Mouse (Mus musculus) liver, adult 2 months (tissue): ENCODE measurements around the gene Gm28230. TPM values are rescaled to one million over a fixed set of nuclear protein-coding genes. Genes with fewer than 3 reads are reported as not detected.

Experiments used
- DNase-seq: peaks from one replicate; pipeline ENCODE4 v3.0.0-alpha.2; 2011; ENCODE audit warnings: low read depth, low spot score; ENCODE audit errors: extremely low read depth
- H3K27ac ChIP-seq: fragments of 200-500 bp; replicated peaks from 2 replicates; pipeline ENCODE4 v1.5.1; 2012; ENCODE audit warnings: low read depth, mild to moderate bottlenecking, control low read depth, inconsistent platforms, low read length; ENCODE audit not compliant: insufficient read depth
- H3K27me3 ChIP-seq: fragments of 200-500 bp; 2 replicates; pipeline ENCODE4 v1.6.1; 2012; ENCODE audit warnings: mild to moderate bottlenecking, moderate library complexity, low read length, inconsistent platforms; ENCODE audit not compliant: control insufficient read depth, insufficient read depth
- H3K36me3 ChIP-seq: fragments of 200-500 bp; 2 replicates; pipeline ENCODE4 v1.6.1; 2012; ENCODE audit warnings: low read length, inconsistent platforms; ENCODE audit not compliant: control insufficient read depth, insufficient read depth
- H3K4me1 ChIP-seq: fragments of 200-500 bp; 2 replicates; pipeline ENCODE4 v1.6.1; 2011; ENCODE audit warnings: low read length; ENCODE audit not compliant: control insufficient read depth, insufficient read depth
- H3K4me3 ChIP-seq: fragments of 200-500 bp; 2 replicates; pipeline ENCODE4 v1.5.1; 2011; ENCODE audit warnings: low read depth, mild to moderate bottlenecking, control low read depth, low read length, moderate library complexity; ENCODE audit not compliant: insufficient read depth
- H3K79me2 ChIP-seq: fragments of 200-500 bp; 2 replicates; pipeline ENCODE4 v1.6.1; 2012; ENCODE audit warnings: inconsistent platforms, mild to moderate bottlenecking, low read length, moderate library complexity; ENCODE audit not compliant: control insufficient read depth, insufficient read depth
- H3K9ac ChIP-seq: fragments of 200-500 bp; 2 replicates; pipeline ENCODE4 v1.6.1; 2012; ENCODE audit warnings: low read depth, mild to moderate bottlenecking, control low read depth, inconsistent platforms, low read length
- CTCF ChIP-seq: fragments of 200-500 bp; IDR thresholded peaks from 2 replicates; pipeline ENCODE4 v1.5.1; 2011; ENCODE audit warnings: low read depth, low read length, control low read depth
- POLR2A ChIP-seq: fragments of 200-500 bp; IDR thresholded peaks from 2 replicates; pipeline ENCODE4 v1.6.1; 2011; ENCODE audit warnings: low read length, control low read depth; ENCODE audit not compliant: insufficient read depth; ENCODE audit errors: extremely low read depth
- WGBS: fragments of 180-500 bp; shearing (Covaris S2); methylation state at CpG from one replicate; pipeline ENCODE4 v1.1.7; 2018; 5-methylcytosine and 5-hydroxymethylcytosine counted together
- polyA plus RNA-seq: library from polyadenylated mRNA; depleted of rRNA; stranded (reverse); fragments of >200 nt; gene quantifications from 2 replicates; pipeline ENCODE4 v1.2.3, GENCODE M21; 2012
- total RNA-seq: library from RNA; depleted of rRNA; stranded (reverse); fragments of >200 nt; gene quantifications from 2 replicates; pipeline ENCODE4 v1.2.3, GENCODE M21; 2014

Gene Gm28230
- total and polyA plus RNA-seq, 2 experiments = not detected

DNA sequence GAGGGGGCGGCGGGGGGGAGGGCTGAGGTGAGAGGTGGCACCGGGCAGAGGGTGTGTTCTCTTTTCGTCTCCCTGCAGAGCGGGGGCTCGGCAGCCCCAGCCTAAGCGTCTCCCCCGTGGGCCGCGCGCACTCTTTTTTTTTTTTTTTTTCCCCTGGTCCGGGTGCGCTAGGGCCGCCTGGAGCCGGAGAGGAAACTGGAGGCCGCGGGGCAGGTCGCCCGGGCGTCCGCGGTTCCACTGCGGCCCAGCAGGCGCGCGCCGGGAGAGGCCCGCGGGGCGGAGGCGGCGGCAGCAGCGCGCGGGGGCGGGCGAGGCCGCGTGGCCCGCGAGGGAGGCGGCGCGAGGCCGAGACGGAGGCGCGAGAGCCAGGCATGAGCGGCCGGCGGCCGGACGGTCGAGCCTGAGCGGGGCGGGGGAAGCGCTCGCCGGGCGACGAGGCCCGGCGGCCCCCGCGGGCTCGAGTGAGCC lies 21.5 kb upstream of the Gm28230 start:
- Histone ChIP-seq H3K79me2 (no peaks in the 10 kb centered on the region), H3K4me3 (peak overlapping the region; percentile 23; the same call in 1 of the 2 replicates), H3K27ac (no peak overlapping the region), H3K4me1 (no peaks in the 10 kb centered on the region), H3K36me3 (no peaks in the 10 kb centered on the region), H3K27me3 (peaks cover 45% of the 10 kb centered on the region), H3K9ac (no peak overlapping the region)
- 3% methylated on average over 66 of the region's 66 CpGs for WGBS
- TF ChIP-seq CTCF (no peak), POLR2A (no peak)
- DNase-seq = no peak

DNA sequence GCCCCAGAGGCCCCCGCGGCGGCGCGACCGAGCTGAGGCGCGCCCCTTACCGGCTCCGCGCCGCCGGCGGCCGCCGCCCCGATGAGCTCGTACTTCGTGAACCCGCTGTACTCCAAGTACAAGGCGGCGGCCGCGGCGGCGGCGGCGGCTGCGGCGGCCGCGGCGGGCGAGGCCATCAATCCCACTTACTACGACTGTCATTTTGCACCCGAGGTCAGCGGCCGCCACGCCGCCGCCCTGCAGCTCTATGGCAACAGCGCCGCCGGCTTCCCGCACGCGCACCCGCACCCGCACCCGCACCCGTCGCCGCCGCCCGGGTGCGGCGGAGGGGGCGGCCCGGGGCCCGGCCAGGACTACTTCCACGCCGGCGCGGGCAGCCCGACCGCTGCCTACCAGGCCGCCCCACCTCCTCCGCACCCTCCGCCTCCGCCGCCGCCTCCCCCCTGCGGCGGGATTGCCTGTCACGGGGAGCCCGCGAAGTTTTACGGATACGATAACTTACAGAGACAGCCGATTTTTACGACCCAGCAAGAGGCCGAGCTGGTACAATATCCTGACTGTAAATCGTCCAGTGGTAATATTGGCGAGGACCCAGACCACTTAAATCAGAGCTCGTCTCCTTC lies 20.9 kb upstream of the Gm28230 start:
- DNase-seq = no peak
- Histone ChIP-seq H3K36me3 (no peaks in the 10 kb centered on the region), H3K9ac (no peak overlapping the region), H3K4me1 (no peaks in the 10 kb centered on the region), H3K79me2 (no peaks in the 10 kb centered on the region), H3K27me3 (peaks cover 43% of the 10 kb centered on the region), H3K27ac (no peak overlapping the region), H3K4me3 (no peak overlapping the region; the same call in 1 of the 2 replicates)
- WGBS = 2% methylated on average over 69 of the region's 85 CpGs
- TF ChIP-seq POLR2A (no peak), CTCF (no peak)

DNA sequence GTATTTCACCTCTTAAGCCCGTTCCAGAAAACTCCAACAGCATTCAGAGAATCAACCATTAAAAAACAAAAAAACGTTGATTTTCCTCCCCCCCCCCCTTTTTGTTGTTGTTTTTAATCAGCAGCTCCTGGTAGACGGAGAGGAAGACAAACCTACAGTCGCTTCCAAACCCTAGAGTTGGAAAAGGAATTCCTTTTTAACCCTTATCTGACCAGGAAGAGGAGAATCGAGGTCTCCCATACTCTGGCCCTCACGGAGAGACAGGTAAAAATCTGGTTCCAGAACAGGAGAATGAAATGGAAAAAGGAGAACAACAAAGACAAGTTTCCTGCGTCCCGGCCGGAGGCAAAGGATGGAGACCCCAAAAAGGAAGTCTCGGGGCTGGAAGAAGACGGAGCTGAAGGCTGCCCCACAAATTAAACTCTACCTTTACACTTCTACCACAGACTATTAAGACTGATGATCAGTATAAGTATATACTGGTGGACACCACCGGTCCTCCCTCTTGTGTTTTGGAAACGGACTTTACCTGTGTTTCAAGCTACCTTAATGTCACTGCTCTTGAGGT lies 20.1 kb upstream of the Gm28230 start:
- H3K27ac ChIP-seq = no peak overlapping the region
- peaks cover 45% of the 10 kb centered on the region for H3K27me3 ChIP-seq
- no peak for TF ChIP-seq CTCF
- TF ChIP-seq POLR2A = no peak
- H3K4me1 ChIP-seq = no peaks in the 10 kb centered on the region
- H3K9ac ChIP-seq = no peak overlapping the region
- DNase-seq = no peak
- H3K4me3 ChIP-seq = no peak overlapping the region
- H3K36me3 ChIP-seq = no peaks in the 10 kb centered on the region
- H3K79me2 ChIP-seq = no peaks in the 10 kb centered on the region
- WGBS = 8% methylated on average over 13 of the region's 13 CpGs

DNA sequence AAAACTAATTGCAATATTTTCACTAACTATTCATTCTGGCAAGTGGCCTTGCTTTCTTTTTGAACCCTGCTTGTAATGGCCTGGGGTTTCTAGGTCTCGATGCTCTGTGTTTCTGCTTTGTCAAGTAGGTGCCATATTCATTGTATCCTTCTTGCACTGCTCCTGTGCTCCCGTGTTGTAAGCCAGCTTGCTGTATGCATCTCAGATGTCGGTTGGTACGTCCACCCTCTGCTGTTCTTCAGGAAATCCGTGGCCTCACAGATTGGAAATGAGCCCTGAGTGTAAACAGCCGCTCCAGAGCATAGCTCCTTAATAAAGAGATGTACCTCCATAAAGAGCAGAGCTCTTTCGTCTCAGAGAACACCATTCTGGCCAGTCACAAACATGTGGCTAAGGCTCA lies 18.9 kb upstream of the Gm28230 start:
- Histone ChIP-seq H3K27me3 (peaks cover 53% of the 10 kb centered on the region), H3K79me2 (no peaks in the 10 kb centered on the region), H3K4me1 (no peaks in the 10 kb centered on the region), H3K36me3 (no peaks in the 10 kb centered on the region), H3K9ac (no peak overlapping the region), H3K27ac (no peak overlapping the region), H3K4me3 (no peak overlapping the region)
- no peak for DNase-seq
- no peak for TF ChIP-seq POLR2A
- TF ChIP-seq CTCF = no peak
- WGBS = 22% methylated on average over 7 of the region's 7 CpGs

DNA sequence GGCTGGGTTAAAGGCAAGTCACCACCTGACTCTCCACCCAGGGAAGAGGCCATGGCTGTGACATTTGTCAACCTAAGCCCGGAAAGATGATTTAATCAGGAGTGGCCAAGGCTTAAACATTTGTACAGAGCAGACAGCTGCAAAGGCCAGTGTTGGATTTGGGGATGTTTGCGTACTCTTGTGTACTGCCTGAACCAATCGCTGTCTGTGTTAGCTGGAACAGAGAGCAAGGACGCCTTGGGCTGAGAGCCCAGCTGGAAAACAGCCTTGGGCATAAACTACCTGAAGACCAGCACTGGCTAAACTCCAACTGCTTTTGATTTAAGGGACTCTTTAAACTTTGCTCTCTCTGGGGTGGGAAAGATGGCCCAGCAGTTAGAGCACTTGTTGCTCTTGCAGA lies 17.9 kb upstream of the Gm28230 start:
- no peak overlapping the region for H3K27ac ChIP-seq
- H3K9ac ChIP-seq = no peak overlapping the region
- H3K27me3 ChIP-seq = peaks cover 55% of the 10 kb centered on the region
- H3K4me1 ChIP-seq = no peaks in the 10 kb centered on the region
- no peaks in the 10 kb centered on the region for H3K79me2 ChIP-seq
- H3K36me3 ChIP-seq = no peaks in the 10 kb centered on the region
- no peak for DNase-seq
- H3K4me3 ChIP-seq = no peak overlapping the region
- WGBS = 15% methylated on average over 4 of the region's 4 CpGs
- TF ChIP-seq CTCF = no peak
- no peak for TF ChIP-seq POLR2A
